Mouse (Mus musculus): ENCODE measurements at regions not wholly inside any gene's neighbourhood (a gene's known extent, or its start where the extent isn't known, plus 50 kb on each side); places are given as distances from the start of the nearest gene placed in this dataset.

- TF ChIP-seq FOSL1 (IDR thresholded peaks at IDR 0.05; ENCODE audit: insufficient read depth, low read length, poor library complexity, severe bottlenecking) (no peak), CTCF (IDR thresholded peaks at IDR 0.05; ENCODE audit: control insufficient read depth, insufficient read depth, insufficient read length) (no peak)
These were observed 56.7 kb downstream of the 9130204L05Rik start for GRCm38 (mm10) chr3:91033921-91034320.
